Mouse (Mus musculus): ENCODE data around the gene Folr1. TPM values are rescaled to one million over a fixed set of nuclear protein-coding genes. Genes with fewer than 3 reads are reported as not detected.

The Folr1 gene
- polyA plus RNA-seq, 1 experiment from 2014 or later, result 0.92 TPM

GRCm38 (mm10) chr7:101866491-101867265 lies 3.9 kb downstream of the Folr1 start:
- Histone ChIP-seq H3K4me2 (ENCODE audit: low read depth, low read length) (no peak overlapping the region), H3K4me3 (ENCODE audit: low read depth, low read length) (no peak overlapping the region), H3K9ac (replicated peaks) (no peak overlapping the region), H3K4me1 (ENCODE audit: insufficient read depth) (no peaks in the 10 kb centered on the region), H3K9me3 (ENCODE audit: low read length) (no peaks in the 10 kb centered on the region), H3K36me3 (replicated peaks; ENCODE audit: insufficient read depth, low read length) (no peaks in the 10 kb centered on the region), H3K27me3 (ENCODE audit: insufficient read depth, low read length) (no peaks in the 10 kb centered on the region), H3K27ac (ENCODE audit: low read depth) (no peak overlapping the region)
- DNase-seq (no peak), ATAC-seq (no peak)
- no peak for TF ChIP-seq CTCF (IDR thresholded peaks at IDR 0.05; ENCODE audit: low read depth)
- TF ChIP-seq EP300 (IDR thresholded peaks at IDR 0.05; ENCODE audit: low read depth), result no peak
- WGBS (ENCODE audit: insufficient replicate concordance), result 80% methylated on average over 11 of the region's 11 CpGs

GRCm38 (mm10) chr7:101863415-101863814 lies 7.2 kb downstream of the Folr1 start, which contains the start of gene Anapc15:
TSS of gene Anapc15 (plus strand) at chr7:101863715.
- no peaks in the 10 kb centered on the region for H3K36me3 ChIP-seq (replicated peaks; ENCODE audit: insufficient read depth, low read length)
- no peak within 1 kb of the TSS for H3K4me3 ChIP-seq (ENCODE audit: low read depth, low read length)
- 50% methylated on average over 3 of the region's 3 CpGs for WGBS (ENCODE audit: insufficient replicate concordance)
- no peak within 1 kb of the TSS for H3K4me2 ChIP-seq (ENCODE audit: low read depth, low read length)
- H3K9me3 ChIP-seq (ENCODE audit: low read length), result no peaks in the 10 kb centered on the region
- DNase-seq (no peak), ATAC-seq (no peak)
- H3K27me3 ChIP-seq (ENCODE audit: insufficient read depth, low read length), result no peaks in the 10 kb centered on the region
- H3K27ac ChIP-seq (ENCODE audit: low read depth), result no peak within 1 kb of the TSS
- H3K9ac ChIP-seq (replicated peaks), result no peak within 1 kb of the TSS
- no peaks in the 10 kb centered on the region for H3K4me1 ChIP-seq (ENCODE audit: insufficient read depth)
- no peak for TF ChIP-seq CTCF (IDR thresholded peaks at IDR 0.05; ENCODE audit: low read depth)
- no peak for TF ChIP-seq EP300 (IDR thresholded peaks at IDR 0.05; ENCODE audit: low read depth)

- no peaks in the 10 kb centered on the region for H3K27me3 ChIP-seq (ENCODE audit: insufficient read depth, low read length)
- 71% methylated on average over 3 of the region's 3 CpGs for WGBS (ENCODE audit: insufficient replicate concordance)
- no peak overlapping the region for H3K4me2 ChIP-seq (ENCODE audit: low read depth, low read length)
- no peaks in the 10 kb centered on the region for H3K4me1 ChIP-seq (ENCODE audit: insufficient read depth)
- TF ChIP-seq EP300 (IDR thresholded peaks at IDR 0.05; ENCODE audit: low read depth) (no peak), CTCF (IDR thresholded peaks at IDR 0.05; ENCODE audit: low read depth) (no peak)
- DNase-seq (no peak), ATAC-seq (no peak)
- H3K4me3 ChIP-seq (ENCODE audit: low read depth, low read length), result no peak overlapping the region
- H3K27ac ChIP-seq (ENCODE audit: low read depth), result no peak overlapping the region
- H3K9ac ChIP-seq (replicated peaks), result no peak overlapping the region
- no peaks in the 10 kb centered on the region for H3K9me3 ChIP-seq (ENCODE audit: low read length)
- H3K36me3 ChIP-seq (replicated peaks; ENCODE audit: insufficient read depth, low read length), result no peaks in the 10 kb centered on the region
Measured at GRCm38 (mm10) chr7:101862291-101862690, 8.3 kb downstream of the Folr1 start.

- TF ChIP-seq EP300 (IDR thresholded peaks at IDR 0.05; ENCODE audit: low read depth) (no peak), CTCF (IDR thresholded peaks at IDR 0.05; ENCODE audit: low read depth) (no peak)
- Histone ChIP-seq H3K9ac (replicated peaks) (no peak overlapping the region), H3K4me1 (ENCODE audit: insufficient read depth) (no peaks in the 10 kb centered on the region), H3K4me3 (ENCODE audit: low read depth, low read length) (no peak overlapping the region), H3K4me2 (ENCODE audit: low read depth, low read length) (no peak overlapping the region), H3K27ac (ENCODE audit: low read depth) (no peak overlapping the region), H3K9me3 (ENCODE audit: low read length) (no peaks in the 10 kb centered on the region), H3K36me3 (replicated peaks; ENCODE audit: insufficient read depth, low read length) (no peaks in the 10 kb centered on the region), H3K27me3 (ENCODE audit: insufficient read depth, low read length) (no peaks in the 10 kb centered on the region)
- no peak for ATAC-seq
- DNase-seq, result no peak
Measured at GRCm38 (mm10) chr7:101860978-101861377, 9.6 kb downstream of the Folr1 start.

GRCm38 (mm10) chr7:101858362-101858761 lies 12.2 kb downstream of the Folr1 start:
- Histone ChIP-seq H3K27ac (ENCODE audit: low read depth) (no peak overlapping the region), H3K4me3 (ENCODE audit: low read depth, low read length) (no peak overlapping the region)

GRCm38 (mm10) chr7:101857094-101857493 lies 13.5 kb downstream of the Folr1 start, which contains the start of gene Folr2:
TSS of gene Folr2 (minus strand) at chr7:101857194.
- Histone ChIP-seq H3K27me3 (ENCODE audit: insufficient read depth, low read length) (no peaks in the 10 kb centered on the region), H3K4me2 (ENCODE audit: low read depth, low read length) (no peak within 1 kb of the TSS), H3K9me3 (ENCODE audit: low read length) (no peaks in the 10 kb centered on the region), H3K27ac (ENCODE audit: low read depth) (no peak within 1 kb of the TSS), H3K4me3 (ENCODE audit: low read depth, low read length) (no peak within 1 kb of the TSS), H3K9ac (replicated peaks) (no peak within 1 kb of the TSS), H3K36me3 (replicated peaks; ENCODE audit: insufficient read depth, low read length) (no peaks in the 10 kb centered on the region), H3K4me1 (ENCODE audit: insufficient read depth) (0 out of 2 replicates have a peak, but pooled peaks cover 2% of the 10 kb centered on the region)
- ATAC-seq, result no peak
- TF ChIP-seq CTCF (IDR thresholded peaks at IDR 0.05; ENCODE audit: low read depth), result no peak
- no peak for TF ChIP-seq EP300 (IDR thresholded peaks at IDR 0.05; ENCODE audit: low read depth)
- 73% methylated on average over 4 of the region's 4 CpGs for WGBS (ENCODE audit: insufficient replicate concordance)
- no peak for DNase-seq

More at GRCm38 (mm10) chr7:101858362-101858761, 12.2 kb downstream of the Folr1 start:
- H3K4me1 ChIP-seq (ENCODE audit: insufficient read depth), result no peaks in the 10 kb centered on the region
- no peaks in the 10 kb centered on the region for H3K9me3 ChIP-seq (ENCODE audit: low read length)
- DNase-seq (no peak), ATAC-seq (no peak)
- no peak overlapping the region for H3K4me2 ChIP-seq (ENCODE audit: low read depth, low read length)
- no peaks in the 10 kb centered on the region for H3K27me3 ChIP-seq (ENCODE audit: insufficient read depth, low read length)
- H3K36me3 ChIP-seq (replicated peaks; ENCODE audit: insufficient read depth, low read length), result no peaks in the 10 kb centered on the region
- WGBS (ENCODE audit: insufficient replicate concordance), result 59% methylated on average over 9 of the region's 9 CpGs
- no peak overlapping the region for H3K9ac ChIP-seq (replicated peaks)
- no peak for TF ChIP-seq EP300 (IDR thresholded peaks at IDR 0.05; ENCODE audit: low read depth)
- TF ChIP-seq CTCF (IDR thresholded peaks at IDR 0.05; ENCODE audit: low read depth), result no peak

Data from liver, postnatal 0 days (tissue).